Mouse (Mus musculus) lung, postnatal 0 days (tissue): ENCODE results near the gene Bfsp2.

Experiments used
- CTCF ChIP-seq: IDR thresholded peaks from 2 replicates; pipeline ENCODE4 v1.5.1; 2016; ENCODE audit warnings: antibody characterized with exemption, mild to moderate bottlenecking
- EP300 ChIP-seq: IDR thresholded peaks from 2 replicates; pipeline ENCODE4 v1.6.1; 2016; ENCODE audit warnings: antibody characterized with exemption, mild to moderate bottlenecking, control low read depth

GRCm38 (mm10) chr9:103503586-103504298 is 23.5 kb upstream of the Bfsp2 start:
- TF ChIP-seq EP300 (no peak), CTCF (no peak)
